Mouse (Mus musculus) WW6 (cell line): ENCODE results near the gene Phkg1.

ENCODE experiments used
- DNase-seq: peaks from one replicate; pipeline ENCODE4 v3.0.0-alpha.2; 2013; ENCODE audit warnings: low read depth, low spot score

The Phkg1 gene

DNA sequence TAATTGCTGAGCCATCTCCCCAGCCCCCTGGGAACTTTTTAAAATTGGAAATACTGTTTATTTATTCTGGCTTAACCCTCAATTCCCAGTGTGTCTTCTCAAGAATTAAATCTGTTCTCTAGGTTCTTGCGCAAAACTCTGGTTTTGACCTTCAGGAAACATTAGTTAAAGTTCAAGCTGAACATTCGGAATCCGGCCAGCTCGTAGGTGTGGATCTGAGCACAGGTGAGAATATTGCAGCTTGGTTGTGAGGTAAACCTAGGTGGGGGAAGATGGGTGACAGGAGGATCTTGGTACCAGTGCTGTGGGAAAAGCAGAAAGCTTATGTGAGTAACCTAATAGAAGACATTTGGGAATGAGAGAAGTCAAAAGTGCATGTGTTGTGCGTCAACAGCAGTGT is 53.5 kb downstream of the Phkg1 start:
- DNase-seq: no peak
